Mouse (Mus musculus) kidney, postnatal 36 days (tissue): ENCODE results near the gene Grcc10.

ENCODE experiments used
- DNase-seq, 2 experiments: peaks; one replicate each; pipeline ENCODE4 v3.0.0; 2021 to 2022; ENCODE audit warnings: mixed read lengths in 2 of 2

The Grcc10 gene

DNA sequence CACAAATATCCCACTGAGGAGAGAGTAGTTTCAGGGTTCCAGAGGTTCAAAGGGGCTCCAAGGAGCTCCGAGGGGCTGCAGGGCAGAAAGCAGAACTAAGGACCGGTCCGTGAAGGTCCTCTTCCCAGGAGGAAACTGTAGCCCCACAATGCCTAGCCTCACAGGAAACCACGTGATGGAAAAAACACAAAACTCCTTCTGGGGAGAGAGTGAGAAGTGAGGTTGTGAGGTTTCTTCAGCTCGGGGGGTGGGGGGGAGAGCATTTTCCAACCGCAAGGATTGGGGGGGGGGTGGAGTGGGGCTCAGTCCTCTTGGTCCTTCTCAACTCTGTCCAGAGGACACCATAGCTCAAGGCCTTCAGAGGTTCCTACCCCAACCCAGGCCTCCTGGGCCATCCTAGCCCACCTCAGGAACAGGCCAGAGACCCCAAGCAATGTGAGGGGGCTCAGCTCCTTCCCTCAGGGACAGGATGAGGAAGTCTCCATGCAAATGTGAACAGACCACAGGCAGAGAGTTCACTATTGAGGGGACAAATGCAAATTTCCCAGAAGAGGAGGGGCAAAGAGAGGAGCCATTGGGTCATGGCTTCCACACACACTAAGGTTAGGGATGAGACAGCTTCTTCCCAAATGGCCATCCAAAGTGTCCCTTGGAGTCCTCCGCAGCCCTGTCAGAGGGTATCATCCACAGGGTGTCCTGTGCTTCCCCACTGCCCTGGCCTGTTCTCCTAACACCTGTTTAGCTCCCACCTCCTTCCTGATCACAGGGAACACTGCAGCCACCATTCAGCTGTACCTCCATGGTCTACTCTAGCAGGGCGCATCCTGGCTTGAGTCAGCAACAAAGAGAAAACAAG is 11.1 kb downstream of the Grcc10 start:
- no peak for DNase-seq

DNA sequence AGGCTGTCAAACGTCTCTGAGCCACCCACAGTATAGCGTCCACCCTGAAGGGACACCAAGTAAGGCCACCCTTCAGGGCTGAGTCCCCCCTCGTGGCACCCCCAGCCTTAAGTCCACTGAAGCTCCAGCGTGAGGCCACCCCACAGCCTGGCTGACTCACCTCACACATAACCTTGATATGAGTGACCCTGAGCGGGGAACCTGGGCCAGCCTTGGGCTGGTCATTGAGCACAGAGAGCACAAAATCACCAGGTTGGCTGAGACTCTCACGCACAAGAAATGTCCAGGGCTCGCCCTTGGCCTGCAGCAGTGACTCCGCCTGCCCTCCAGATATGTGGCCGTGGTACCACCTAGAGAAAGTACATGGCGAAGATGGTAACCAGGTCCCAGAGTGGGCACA is 12.6 kb downstream of the Grcc10 start:
- no peak for DNase-seq

DNA sequence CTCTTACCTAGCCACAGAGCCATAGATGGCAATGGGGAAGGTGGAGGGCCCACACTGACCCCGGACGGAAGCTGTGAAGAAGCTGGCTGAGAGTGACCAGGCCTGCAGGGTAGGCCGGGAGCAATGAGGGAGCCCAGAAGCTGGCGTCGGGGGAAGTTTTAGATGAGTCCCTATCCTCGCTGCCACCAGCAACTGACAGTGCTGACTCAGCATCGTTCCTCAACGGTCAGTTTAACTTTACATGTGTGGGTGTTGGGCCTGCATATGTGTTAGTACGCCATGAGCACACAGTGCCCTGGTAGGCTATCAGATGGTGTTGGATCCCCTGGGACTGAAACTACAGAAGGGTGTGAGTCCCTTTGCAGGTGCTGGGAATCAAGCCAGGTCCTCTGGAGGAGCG is 16.7 kb downstream of the Grcc10 start:
- no peak for DNase-seq

DNA sequence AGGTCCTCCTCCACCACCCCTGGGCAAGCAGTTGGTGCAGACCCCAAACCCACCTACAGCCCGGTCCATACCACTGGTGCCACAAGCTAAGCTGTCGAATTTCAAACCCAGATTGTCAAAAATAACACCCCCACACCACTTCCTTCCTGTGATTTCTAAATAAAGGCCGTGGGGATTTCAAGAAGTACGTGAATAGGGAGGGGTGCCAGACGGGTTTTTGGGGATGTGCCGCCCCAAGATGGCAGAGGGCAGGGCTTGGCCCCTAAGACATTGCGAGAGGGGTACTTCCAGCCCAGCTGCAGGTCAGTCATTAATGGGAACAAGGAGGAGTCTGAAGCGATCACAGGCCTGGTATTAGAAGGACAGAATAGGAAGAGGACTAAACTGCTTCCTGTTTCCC is 17.6 kb downstream of the Grcc10 start:
- DNase-seq, result no peak

DNA sequence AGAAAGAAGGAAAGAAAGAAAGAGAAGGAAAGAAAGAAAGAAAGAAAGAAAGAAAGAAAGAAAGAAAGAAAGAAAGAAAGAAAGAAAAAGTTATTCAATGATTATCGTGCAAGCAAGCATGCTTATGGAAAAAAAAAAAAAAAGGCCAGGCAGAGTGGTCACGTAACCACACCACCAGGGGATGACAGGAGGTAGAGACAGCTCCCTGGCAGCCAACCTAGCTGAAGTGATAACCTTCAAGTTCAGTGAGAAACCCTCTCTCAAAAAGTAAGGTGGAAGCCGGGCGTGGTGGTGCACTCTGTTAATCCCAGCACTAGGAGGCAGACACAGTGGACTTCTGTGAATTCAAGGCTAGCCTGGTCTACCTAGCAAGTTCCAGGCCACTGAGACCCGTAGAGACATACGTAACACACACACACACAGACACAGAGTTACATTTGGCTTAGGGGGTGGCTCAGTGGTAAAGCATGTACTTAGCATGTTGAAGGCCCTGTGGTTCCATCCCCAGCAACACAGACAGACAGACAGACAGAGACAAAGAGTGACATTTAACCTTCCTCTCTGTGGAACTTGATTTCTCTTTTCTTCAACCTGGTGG is 18.2 kb downstream of the Grcc10 start:
- no peak for DNase-seq

DNA sequence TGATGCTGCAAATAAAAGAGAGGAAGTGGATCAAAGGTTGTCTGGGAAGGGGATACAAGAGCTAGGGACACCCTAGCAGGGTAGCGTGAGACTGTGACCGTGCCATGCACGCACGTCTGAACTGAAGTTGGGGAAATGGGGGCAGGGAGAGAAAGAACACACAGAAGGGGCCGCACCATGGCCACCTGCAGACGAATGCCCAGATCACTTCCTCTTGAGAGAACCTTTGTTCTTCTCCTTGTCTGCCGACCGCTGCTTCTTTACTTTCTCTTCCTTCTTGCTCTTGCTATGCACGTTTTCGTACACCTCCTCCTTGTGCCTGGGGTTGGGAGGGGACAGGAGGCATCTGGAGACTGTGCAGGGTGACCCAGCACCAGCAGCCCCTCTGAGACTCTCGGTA is 20.3 kb downstream of the Grcc10 start:
- no peak for DNase-seq

DNA sequence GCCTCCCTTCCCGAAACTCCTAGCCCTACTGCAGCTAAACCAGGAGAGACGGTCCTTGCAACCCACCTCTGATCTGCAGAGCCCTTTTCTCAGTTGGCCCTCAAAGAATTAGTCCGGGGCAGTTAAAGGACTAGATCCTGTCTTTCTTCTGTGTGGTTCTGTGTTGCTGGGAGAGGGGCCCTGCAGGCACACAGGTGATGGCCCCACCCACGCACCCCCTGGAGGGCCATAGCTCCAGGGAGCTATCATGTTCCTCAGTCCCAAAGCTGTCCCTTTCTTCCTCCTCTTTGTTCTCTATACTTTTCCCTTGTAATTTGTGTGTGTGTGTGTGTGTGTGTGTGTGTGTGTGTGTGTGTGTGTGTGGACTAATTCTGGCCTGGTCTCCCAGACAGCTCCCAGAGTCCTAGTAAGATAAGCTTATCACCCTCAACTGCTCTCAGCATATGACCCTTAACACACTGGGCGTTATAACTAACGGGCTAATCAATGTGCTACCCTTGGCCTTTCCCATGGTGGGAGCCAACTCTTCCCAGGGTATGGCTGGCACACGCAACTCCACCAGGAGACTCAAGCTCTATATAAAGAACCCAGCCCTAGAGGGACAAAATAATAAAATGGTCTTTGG is 21.7 kb downstream of the Grcc10 start:
- DNase-seq, result no peak

DNA sequence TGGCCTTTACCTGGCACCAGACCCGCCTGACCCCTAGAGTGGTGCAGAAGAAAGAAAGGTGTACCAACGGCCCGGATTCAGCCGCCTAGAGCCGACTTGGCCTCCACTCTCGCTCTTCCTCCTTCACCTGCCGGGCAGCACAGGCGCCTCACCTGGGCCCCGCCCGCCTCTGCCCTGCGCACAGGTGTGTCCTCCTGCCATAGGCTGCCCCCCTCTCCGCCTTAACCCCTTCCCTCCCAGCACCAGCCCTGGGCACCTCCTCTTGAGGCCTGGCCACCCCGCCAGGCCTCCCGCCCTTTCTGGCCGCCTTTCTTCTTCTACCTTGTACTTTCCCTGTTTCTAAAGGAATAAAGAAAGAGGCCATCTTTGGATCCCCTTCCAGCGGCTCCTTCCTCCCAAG is 22.5 kb downstream of the Grcc10 start:
- peak; percentile 69 to 75 for DNase-seq

DNA sequence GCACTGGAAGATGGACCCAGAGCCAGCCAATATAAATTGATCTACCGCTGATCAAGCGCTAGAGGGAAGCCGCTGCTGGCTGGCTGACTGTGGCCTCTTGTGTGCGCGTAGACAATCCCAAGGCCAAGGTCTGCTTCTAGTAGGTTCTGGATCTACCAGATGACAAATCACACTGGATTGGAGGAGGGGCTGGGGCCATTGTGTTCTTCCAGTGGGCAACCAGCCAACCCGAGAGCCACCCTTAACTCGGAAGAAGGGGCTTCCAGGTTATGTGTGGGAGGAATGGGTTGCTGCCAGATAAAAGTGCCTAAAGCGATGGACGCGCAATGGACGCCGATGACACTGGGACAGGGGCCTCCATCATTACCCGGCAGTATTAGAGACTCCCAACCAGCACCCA is 23.2 kb downstream of the Grcc10 start:
- DNase-seq, result no peak

DNA sequence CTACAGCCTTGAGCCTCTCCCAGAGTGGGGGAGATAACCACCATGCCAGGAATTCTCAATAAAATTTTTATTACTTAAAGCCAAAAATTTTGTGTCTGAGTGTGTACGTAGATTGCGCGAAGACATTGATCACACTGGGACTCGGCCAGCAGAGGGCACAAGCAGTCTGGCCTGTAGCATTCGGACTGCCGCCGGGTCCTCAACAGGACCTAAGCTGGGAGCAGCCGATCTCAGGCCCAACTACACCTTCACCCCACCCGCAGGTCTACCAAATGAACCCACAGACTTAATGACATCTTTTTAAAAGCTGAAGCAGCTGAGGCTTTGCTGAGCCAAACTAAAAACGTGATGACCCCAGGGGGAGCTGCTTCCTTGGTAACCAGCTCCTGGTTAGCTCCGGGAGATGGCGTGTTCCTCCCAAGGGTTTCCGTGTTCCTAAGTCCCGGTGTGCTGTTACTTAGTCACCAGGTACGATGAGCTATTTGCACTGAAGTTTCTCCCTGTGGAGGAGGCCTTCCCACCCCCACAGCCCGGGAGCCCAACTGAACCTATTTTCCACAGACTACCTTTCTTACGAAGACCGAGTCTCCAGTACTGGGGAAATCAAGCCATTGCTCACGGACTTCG is 24.2 kb downstream of the Grcc10 start:
- peak; percentile 45 to 80 for DNase-seq

DNA sequence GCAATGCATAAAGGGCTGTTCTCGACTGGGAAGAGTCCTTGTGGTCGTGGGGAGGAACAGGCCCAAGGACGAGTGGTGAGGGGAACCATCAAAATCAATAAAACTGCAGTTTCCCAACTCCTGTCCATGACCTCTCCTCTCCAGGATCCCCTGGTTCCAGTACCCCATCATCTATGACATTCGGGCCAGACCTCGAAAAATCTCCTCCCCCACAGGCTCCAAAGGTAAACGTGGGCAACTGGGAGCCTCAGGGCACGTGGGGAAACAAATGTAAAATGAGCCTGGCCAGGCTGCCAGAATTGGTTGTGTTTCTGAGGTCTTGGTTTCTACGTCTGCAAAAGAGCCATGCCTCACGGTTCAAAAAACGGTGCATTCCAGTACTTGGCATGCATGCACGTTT is 28.3 kb downstream of the Grcc10 start:
- no peak for DNase-seq

DNA sequence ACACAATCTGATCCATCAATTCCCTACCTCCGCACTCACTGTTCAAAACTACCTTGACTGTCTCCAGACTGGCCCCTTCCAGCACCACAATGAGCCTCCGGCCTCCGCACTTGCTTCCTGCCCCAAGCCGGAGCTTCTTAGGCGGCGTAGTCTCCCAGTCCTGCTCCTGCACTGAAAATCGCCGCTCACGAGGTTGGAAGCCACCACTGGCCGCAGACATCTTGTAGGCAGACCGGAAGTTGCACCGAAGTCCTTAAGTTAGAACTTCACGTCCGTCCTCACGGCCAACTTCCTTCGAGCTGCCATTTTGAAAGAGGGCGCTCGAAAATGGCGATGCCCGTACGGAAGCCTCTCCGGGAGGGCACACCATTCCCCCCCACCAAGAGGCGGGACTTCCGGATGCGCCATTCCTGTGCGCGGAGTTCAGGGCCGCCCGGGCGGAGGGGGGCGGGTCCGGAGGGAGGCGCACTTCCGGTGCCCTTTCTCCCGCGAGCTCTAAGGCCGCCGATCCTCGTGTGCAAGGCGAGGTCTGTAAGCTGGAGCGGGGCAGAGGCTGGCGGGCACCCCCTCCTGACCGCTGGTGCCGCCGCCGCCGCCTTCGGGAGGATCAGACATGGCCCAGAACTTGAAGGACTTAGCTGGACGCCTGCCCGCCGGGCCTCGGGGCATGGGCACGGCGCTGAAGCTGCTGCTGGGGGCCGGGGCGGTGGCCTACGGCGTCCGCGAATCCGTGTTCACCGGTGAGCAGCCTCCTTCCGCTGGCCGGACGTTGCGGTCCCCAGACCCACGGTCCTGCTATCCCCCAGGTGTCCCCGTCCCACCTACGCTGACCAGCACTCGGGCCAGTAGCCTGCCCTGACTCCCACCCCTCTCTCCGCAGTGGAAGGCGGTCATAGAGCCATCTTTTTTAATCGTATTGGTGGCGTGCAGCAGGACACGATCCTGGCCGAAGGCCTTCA is 29.1 kb downstream of the Grcc10 start, which contains the start of the genes Emg1 and Phb2:
Gene Emg1 (minus strand): TSS at position 355 of the 959 bp plus-strand sequence.
Gene Phb2 (plus strand): TSS at position 513 of the 959 bp plus-strand sequence.
- DNase-seq, result peak; percentile 99

DNA sequence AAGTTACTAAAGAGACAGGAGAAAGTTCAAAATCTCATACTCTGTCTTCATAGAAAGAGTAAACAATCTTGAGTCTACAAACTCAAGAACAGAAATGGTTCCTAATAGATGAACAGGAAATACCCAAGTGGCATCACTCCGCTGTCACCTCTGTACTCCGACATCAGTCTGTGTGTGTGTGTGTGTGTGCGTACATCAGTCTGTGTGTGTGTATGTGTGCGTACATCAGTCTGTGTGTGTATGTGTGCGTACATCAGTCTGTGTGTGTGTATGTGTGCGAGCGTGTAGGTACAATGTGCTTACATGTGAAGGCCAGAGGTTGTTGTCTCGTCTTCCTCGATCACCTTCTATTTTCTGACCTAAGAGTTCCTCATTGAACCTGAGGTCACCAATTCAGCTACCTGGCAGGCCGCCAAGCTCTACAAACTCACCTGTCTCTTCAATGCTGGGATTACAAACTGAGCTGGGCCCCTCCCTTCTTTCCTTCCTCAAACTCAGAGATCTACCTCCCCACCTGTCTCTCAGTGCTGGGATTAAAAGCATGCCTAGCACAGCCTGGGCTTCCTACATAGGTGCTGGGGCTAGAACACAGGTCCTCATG is 32.8 kb downstream of the Grcc10 start:
- DNase-seq, result no peak

DNA sequence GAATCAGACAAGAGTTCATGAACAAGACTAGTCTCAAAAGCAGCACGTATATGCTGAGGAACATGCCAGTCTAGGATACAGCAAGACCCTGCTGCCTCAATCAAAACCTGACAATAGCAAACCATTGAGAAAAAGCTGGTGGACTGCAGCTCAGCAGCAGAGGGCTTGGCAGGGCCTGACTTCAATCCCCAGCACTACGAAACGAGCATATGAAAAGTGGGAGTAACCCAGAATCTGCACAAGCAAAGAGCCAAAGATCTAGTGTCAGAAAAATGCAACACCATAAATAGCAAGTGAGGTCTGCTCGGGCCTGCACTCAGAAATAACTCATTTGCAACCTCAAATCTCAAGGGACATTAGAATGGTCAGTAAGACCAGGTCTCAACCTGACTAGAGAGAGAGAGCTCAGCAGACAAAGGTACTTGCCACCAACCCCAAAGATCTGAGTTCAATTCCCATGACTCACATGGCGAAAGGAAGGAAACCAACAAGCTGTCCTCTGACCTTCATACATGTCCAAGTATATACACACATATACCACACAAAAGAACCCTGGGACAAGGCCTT is 35.0 kb downstream of the Grcc10 start:
- DNase-seq, result no peak

DNA sequence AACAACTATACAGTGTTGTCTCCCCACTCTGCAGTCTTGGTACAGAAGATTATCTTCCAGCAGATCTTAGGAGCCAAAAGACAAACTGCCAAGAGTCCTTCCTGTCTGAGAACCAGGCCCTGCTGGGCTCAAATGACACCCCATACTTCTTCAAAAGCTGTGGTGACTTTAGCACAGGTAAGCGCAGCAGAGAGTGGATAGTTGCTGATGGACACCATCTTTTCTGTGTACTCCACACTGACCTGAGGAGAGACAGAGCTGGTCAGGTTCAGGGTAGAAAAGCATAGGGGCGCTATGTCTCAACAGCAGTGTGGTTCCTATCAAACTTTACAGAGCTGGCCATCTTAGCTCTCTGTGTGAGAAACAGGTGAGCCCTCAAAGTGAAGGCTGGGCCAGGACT is 36.8 kb downstream of the Grcc10 start:
- DNase-seq, result no peak

DNA sequence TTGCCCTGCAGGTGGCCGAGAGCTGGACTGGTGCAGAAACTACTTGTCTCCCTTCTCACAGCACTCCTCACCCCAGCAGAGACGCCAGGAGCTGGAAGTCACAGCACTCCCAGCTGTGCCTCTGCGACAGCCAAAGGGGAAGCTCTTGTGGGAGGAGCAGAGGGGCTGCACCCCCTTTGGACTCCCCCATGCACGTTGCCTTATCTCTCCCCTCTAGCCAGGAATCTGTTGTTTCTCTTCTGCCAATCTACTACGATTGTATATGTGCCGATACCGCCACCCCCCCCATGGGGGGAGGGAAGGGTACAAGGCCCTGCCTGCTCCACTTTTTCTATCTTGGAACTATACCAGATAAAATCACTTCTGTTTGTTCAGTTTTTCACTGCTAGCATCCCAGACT is 37.4 kb downstream of the Grcc10 start:
- no peak for DNase-seq

DNA sequence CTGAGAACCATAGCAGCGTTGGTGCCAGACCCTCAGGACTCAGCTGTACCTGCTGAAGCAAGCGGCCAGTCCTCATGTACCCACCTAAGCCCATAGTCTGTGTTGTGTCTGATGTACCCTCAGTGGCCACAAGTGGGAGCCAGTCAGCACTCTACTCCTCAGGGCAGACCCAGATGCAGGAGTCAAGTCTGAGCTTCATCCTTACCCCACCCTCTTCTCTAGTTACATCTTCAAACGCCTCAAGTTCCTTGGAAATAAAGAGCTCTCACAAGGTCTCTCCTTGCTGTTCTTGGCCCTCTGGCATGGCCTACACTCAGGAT is 38.4 kb downstream of the Grcc10 start:
- peak; percentile 75 to 87 for DNase-seq

DNA sequence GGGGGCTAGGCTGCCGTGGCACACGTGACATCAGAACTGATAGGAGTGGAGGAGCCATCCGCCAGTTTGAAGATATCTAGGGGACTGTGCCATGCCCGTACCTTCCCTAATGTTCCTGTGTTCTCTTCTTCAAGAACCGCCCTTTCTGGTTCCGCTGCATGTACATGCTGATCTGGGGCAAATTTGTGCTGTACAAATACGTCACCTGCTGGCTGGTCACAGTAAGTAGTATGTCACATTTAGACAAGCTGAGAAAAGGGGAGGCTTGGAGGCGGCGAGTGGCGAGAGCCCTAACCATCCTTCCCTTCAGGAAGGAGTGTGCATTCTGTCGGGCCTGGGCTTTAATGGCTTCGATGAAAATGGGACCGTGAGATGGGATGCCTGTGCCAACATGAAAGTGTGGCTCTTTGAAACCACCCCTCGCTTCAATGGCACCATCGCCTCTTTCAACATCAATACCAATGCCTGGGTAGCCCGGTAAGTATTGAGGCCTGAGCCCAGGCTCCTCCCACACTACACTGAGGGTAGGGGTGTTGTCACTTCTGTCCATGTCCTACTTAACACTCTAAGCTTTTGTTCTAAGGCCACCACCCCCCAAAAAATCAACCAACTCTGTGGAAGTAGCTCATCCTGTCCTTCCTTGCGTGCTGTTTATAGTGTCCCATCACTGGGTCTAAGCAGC is 38.9 kb downstream of the Grcc10 start:
- DNase-seq, result no peak

DNA sequence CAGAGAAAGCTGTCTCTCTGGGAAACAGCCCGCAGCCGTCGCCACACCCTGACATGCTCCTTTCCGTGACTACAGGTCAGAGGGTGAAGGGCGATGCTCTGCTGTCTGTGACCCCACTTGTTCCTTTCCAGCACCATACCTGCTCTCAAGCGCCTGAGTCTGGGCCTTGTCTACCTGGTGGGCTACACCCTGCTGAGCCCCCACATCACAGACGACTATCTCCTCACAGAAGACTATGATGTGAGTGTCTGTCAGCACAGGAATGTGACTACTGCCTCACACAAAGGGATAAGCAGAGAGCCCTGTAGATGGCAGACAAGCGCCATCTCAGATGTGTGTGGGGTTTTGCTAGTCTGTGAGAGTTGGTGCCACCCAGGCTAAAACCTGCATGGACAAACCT is 39.8 kb downstream of the Grcc10 start:
- DNase-seq, result peak in 1 of 2 experiments; percentile 41

DNA sequence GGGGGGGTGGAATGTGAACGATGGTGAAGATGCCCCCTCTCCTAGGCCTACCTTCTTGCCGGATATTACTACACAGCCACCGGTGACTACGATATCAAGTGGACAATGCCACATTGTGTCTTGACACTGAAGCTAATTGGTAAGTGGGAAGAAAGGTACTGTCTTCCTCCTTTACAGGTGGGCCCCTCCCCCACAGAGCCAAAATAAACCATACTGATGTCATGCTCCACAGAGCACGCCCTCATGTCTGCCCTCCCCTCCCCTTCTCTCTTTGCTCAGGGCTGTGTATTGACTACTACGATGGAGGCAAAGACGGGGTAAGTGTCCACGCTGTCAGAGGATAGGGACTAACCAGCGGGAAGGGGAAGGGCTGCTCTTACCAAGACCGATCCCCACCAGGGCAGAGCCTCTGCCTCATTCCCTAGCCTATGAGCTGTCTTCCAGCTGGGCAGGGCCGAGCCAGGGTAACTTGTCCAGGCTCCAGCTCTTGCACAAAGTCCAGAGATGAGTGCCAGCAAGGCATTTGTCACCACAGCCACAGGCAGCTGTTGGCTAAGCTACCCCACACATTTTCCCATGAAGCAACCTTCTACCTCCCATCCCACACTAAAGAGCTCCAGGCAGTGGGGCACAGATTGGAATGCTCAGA is 41.1 kb downstream of the Grcc10 start:
- DNase-seq, result peak; percentile 70 to 78
